Comparison of ENCODE assay signal across 26 mouse cellular contexts in the genomic region with DNA sequence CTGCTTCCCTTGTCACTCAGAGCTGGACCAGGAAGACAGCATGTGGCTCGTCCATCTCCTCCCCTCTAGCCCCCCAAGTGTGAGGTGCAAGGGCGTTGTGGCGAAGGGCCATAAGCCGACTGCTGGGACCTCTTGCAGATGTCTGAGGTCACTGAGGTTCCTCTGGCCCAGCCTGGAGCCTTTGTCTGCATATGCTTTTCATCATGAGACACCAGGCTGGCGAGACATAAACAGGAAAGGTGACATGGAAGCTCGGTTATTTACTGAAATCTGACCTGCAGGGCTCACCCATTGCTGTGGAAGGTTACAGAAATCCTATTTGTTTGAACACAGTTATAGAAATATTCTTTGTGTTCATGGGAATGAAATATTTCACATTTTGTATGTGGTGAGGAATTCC. TPM values are rescaled to one million over a fixed set of nuclear protein-coding genes. Genes with fewer than 3 reads are reported as not detected.
DNase-seq lines count a peak whose midpoint lies in the region; ATAC-seq and TF ChIP-seq lines count a peak whose summit lies in the region.
"Had no signal": no experiment of that assay in that cellular context is flagged by ENCODE, and none has a peak within 500 bp of the region (broad histone marks: within the 10 kb centered on the region; RNA-seq: fewer than 3 reads in every experiment).

No protein-coding gene starts in this region.

- no peak for DNase-seq in heart, embryonic 10.5 days (ENCODE audit: low spot score)
- DNase-seq in heart, adult 8-10 months (ENCODE audit: low spot score): no peak
- DNase-seq in embryo, embryonic 10.5 days (ENCODE audit: low spot score): peak; percentile 55
- peak; percentile 23 for DNase-seq in embryonic facial prominence, embryonic 14.5 days (ENCODE audit: low spot score)
- DNase-seq in lung, postnatal 0 days (ENCODE audit: low spot score): peak; percentile 72
- no peak for DNase-seq in adrenal gland, postnatal 36 days
- no peak for DNase-seq in layer of hippocampus, adult 9-10 months (ENCODE audit: low spot score)
- no peak for DNase-seq in gastrocnemius, postnatal 4 days (ENCODE audit: low spot score in 2 of 2)
- DNase-seq: adrenal gland, postnatal 14 days; cerebellum, adult 9-10 months; forebrain, postnatal 0 days; heart, postnatal 14 days; kidney, adult 2 months; kidney, postnatal 14 days; thymus, adult 2 months; thymus, postnatal 4 days had no signal

- ATAC-seq in embryonic facial prominence, embryonic 14.5 days (ENCODE audit: low read depth): no peak
- ATAC-seq in lung, postnatal 0 days: peak; percentile 80
- ATAC-seq: CD4-positive, CD25-positive, alpha-beta regulatory T cell, adult 4 months; forebrain, postnatal 0 days; inflammation-experienced regulatory T-cells, adult 6 months; liver, embryonic 12.5 days had no signal

- 44% methylated on average over 6 of the region's 6 CpGs for WGBS in heart, embryonic 10.5 days
- 47% methylated on average over 6 of the region's 6 CpGs for WGBS in embryonic facial prominence, embryonic 14.5 days
- 34% methylated on average over 6 of the region's 6 CpGs for WGBS in lung, postnatal 0 days

- H3K4me2 ChIP-seq in embryonic facial prominence, embryonic 14.5 days (ENCODE audit: low read depth, low read length): no peak overlapping the region
- no peak overlapping the region for H3K4me2 ChIP-seq in lung, postnatal 0 days (replicated peaks; ENCODE audit: low read depth, low read length)
- H3K4me2 ChIP-seq: heart, embryonic 13.5 days; hindbrain, embryonic 13.5 days; limb, embryonic 12.5 days; liver, embryonic 12.5 days had no signal

- no peak overlapping the region for H3K9ac ChIP-seq in embryonic facial prominence, embryonic 14.5 days (ENCODE audit: low read depth, low read length)
- no peak overlapping the region for H3K9ac ChIP-seq in lung, postnatal 0 days (replicated peaks; ENCODE audit: low read depth)
- H3K9ac ChIP-seq: forebrain, postnatal 0 days; heart, embryonic 13.5 days; hindbrain, embryonic 13.5 days; limb, embryonic 12.5 days; liver, embryonic 12.5 days had no signal

- H3K27ac ChIP-seq in heart, embryonic 10.5 days: peak overlapping the region; percentile 36; the same call in 1 of the 2 replicates
- H3K27ac ChIP-seq in embryonic facial prominence, embryonic 14.5 days (replicated peaks; ENCODE audit: low read depth, low read length): no peak overlapping the region
- no peak overlapping the region for H3K27ac ChIP-seq in lung, postnatal 0 days (ENCODE audit: low read length)
- H3K27ac ChIP-seq: heart, embryonic 13.5 days; hindbrain, embryonic 13.5 days; limb, embryonic 12.5 days; liver, embryonic 12.5 days; macrophage; stomach, postnatal 0 days had no signal

- H3K4me3 ChIP-seq in heart, embryonic 10.5 days: no peak overlapping the region
- no peak overlapping the region for H3K4me3 ChIP-seq in embryonic facial prominence, embryonic 14.5 days (ENCODE audit: low read depth, low read length)
- H3K4me3 ChIP-seq in lung, postnatal 0 days (ENCODE audit: low read depth, low read length): no peak overlapping the region
- H3K4me3 ChIP-seq: heart, embryonic 13.5 days; hindbrain, embryonic 13.5 days; limb, embryonic 12.5 days; liver, embryonic 12.5 days had no signal

- peak; percentile 0; the same call in 1 of the 2 replicates for TF ChIP-seq CTCF in lung, postnatal 0 days (IDR thresholded peaks at IDR 0.05)

- peaks cover 55% of the 10 kb centered on the region for H3K27me3 ChIP-seq in heart, embryonic 10.5 days (ENCODE audit: insufficient read depth, poor library complexity, severe bottlenecking)
- H3K27me3 ChIP-seq in embryonic facial prominence, embryonic 14.5 days (replicated peaks; ENCODE audit: control insufficient read depth, insufficient read depth, low read length): no peaks in the 10 kb centered on the region
- H3K27me3 ChIP-seq in lung, postnatal 0 days (replicated peaks; ENCODE audit: insufficient read depth, low read length): no peaks in the 10 kb centered on the region
- H3K27me3 ChIP-seq: hindbrain, embryonic 13.5 days; limb, embryonic 12.5 days; liver, embryonic 12.5 days had no signal

- H3K36me3 ChIP-seq in heart, embryonic 10.5 days: no peaks in the 10 kb centered on the region
- H3K36me3 ChIP-seq in embryonic facial prominence, embryonic 14.5 days (ENCODE audit: control insufficient read depth, insufficient read depth, low read length): no peaks in the 10 kb centered on the region
- H3K36me3 ChIP-seq in lung, postnatal 0 days (ENCODE audit: insufficient read depth, low read length): no peaks in the 10 kb centered on the region
- H3K36me3 ChIP-seq: heart, embryonic 13.5 days; hindbrain, embryonic 13.5 days; limb, embryonic 12.5 days; liver, embryonic 12.5 days had no signal

- no peaks in the 10 kb centered on the region for H3K9me3 ChIP-seq in heart, embryonic 10.5 days
- H3K9me3 ChIP-seq in embryonic facial prominence, embryonic 14.5 days (ENCODE audit: control insufficient read depth, low read length): no peaks in the 10 kb centered on the region
- no peaks in the 10 kb centered on the region for H3K9me3 ChIP-seq in lung, postnatal 0 days (ENCODE audit: low read length)
- H3K9me3 ChIP-seq: heart, embryonic 13.5 days; hindbrain, embryonic 13.5 days; limb, embryonic 12.5 days; liver, embryonic 12.5 days had no signal

- H3K4me1 ChIP-seq in heart, embryonic 10.5 days: peaks cover 13% of the 10 kb centered on the region
- no peaks in the 10 kb centered on the region for H3K4me1 ChIP-seq in embryonic facial prominence, embryonic 14.5 days (ENCODE audit: control insufficient read depth, insufficient read depth, low read length)
- H3K4me1 ChIP-seq in lung, postnatal 0 days (ENCODE audit: insufficient read depth, low read depth, low read length): no peaks in the 10 kb centered on the region; the same call in 1 of the 2 replicates
- H3K4me1 ChIP-seq: limb, embryonic 12.5 days; liver, embryonic 12.5 days had no signal

- peak; percentile 74 for TF ChIP-seq EP300 in lung, postnatal 0 days (IDR thresholded peaks at IDR 0.05)

RNA-seq across cellular contexts. Expression of gene Uchl1, which starts 24.0 kb away (rescaled TPM):
- 93.3 and 116 TPM in 2 replicates for polyA plus RNA-seq in heart, embryonic 10.5 days (2016; fragmentation: Nextera tagmentation; extraction: Ambion mirVana)
- total RNA-seq in heart, adult 8-10 months (2022): 1 to 10 TPM; 5.5 to 9.9 (median 8.5) TPM
- 142 TPM in 2 replicates for polyA plus RNA-seq in embryonic facial prominence, embryonic 14.5 days (2014; fragmentation: Nextera tagmentation; extraction: Ambion mirVana)
- 18.3 and 18.8 TPM in 2 replicates for polyA plus RNA-seq in lung, postnatal 0 days (2015; fragmentation: Nextera tagmentation; extraction: Ambion mirVana)
- total RNA-seq in adrenal gland, postnatal 36 days (2021): 10 to 100 TPM; 53.4 to 87.8 TPM
- 10 to 100 TPM; 30.9 to 33.2 TPM for total RNA-seq in gastrocnemius, postnatal 4 days (2021)
- total RNA-seq: monocyte, adult 5-6 weeks had no signal
- polyA plus RNA-seq: CD4-positive, CD25-positive, alpha-beta regulatory T cell, adult 4 months; macrophage had no signal

RNA-seq across cellular contexts. Expression of gene Limch1, which starts 45.7 kb away (rescaled TPM):
- 20.8 and 30.1 TPM in 2 replicates for polyA plus RNA-seq in heart, embryonic 10.5 days (2016; fragmentation: Nextera tagmentation; extraction: Ambion mirVana)
- 100 to 1,000 TPM; 278 to 326 (median 303) TPM for total RNA-seq in heart, adult 8-10 months (2022)
- 70.5 and 71.1 TPM in 2 replicates for polyA plus RNA-seq in embryonic facial prominence, embryonic 14.5 days (2014; fragmentation: Nextera tagmentation; extraction: Ambion mirVana)
- 368 and 398 TPM in 2 replicates for polyA plus RNA-seq in lung, postnatal 0 days (2015; fragmentation: Nextera tagmentation; extraction: Ambion mirVana)
- 10 to 100 TPM; 88.4 to 88.6 TPM for total RNA-seq in adrenal gland, postnatal 36 days (2021)
- total RNA-seq in gastrocnemius, postnatal 4 days (2021): 100 to 1,000 TPM; 232 to 234 TPM
- total RNA-seq: common myeloid progenitor, adult 5-6 weeks; monocyte, adult 5-6 weeks had no signal
- polyA plus RNA-seq: CD4-positive, CD25-positive, alpha-beta regulatory T cell, adult 4 months; macrophage had no signal

Comparison
In these comparisons a context has a peak if more than half of its experiments do, and no peak if none do; other contexts are left out.
1. DNase-seq: peak in embryo, embryonic 10.5 days (single experiment), embryonic facial prominence, embryonic 14.5 days (single experiment) and lung, postnatal 0 days (single experiment); none in heart, embryonic 10.5 days (single experiment), heart, adult 8-10 months (single experiment), adrenal gland, postnatal 36 days (0 of 2), layer of hippocampus, adult 9-10 months (single experiment) and gastrocnemius, postnatal 4 days (0 of 2).